Mouse (Mus musculus): ENCODE data around the gene Alcam. TPM values are rescaled to one million over a fixed set of nuclear protein-coding genes. Genes with fewer than 3 reads are reported as not detected.

Gene Alcam
- polyA plus RNA-seq, 1 experiment from 2014 or later = 35.2 TPM

GRCm38 (mm10) chr16:52307016-52307415, 146.9 kb downstream of the Alcam start:
- no peak for ATAC-seq
- Histone ChIP-seq H3K36me3 (ENCODE audit: control insufficient read depth, insufficient read depth, low read length) (no peaks in the 10 kb centered on the region), H3K9me3 (replicated peaks; ENCODE audit: control insufficient read depth, low read length, poor library complexity, severe bottlenecking) (no peaks in the 10 kb centered on the region), H3K4me3 (ENCODE audit: low read depth, low read length) (no peak overlapping the region), H3K9ac (ENCODE audit: low read depth, low read length) (no peak overlapping the region), H3K4me1 (ENCODE audit: control insufficient read depth, insufficient read depth, low read length) (no peaks in the 10 kb centered on the region), H3K27me3 (ENCODE audit: control insufficient read depth, insufficient read depth, low read depth, low read length) (no peaks in the 10 kb centered on the region), H3K4me2 (ENCODE audit: low read length) (no peak overlapping the region), H3K27ac (ENCODE audit: low read length) (no peak overlapping the region)
- WGBS = 72% methylated on average over 2 of the region's 2 CpGs

- Histone ChIP-seq H3K4me1 (ENCODE audit: control insufficient read depth, insufficient read depth, low read length) (no peaks in the 10 kb centered on the region), H3K4me2 (ENCODE audit: low read length) (no peak overlapping the region), H3K9ac (ENCODE audit: low read depth, low read length) (no peak overlapping the region), H3K4me3 (ENCODE audit: low read depth, low read length) (no peak overlapping the region), H3K27ac (ENCODE audit: low read length) (no peak overlapping the region), H3K27me3 (ENCODE audit: control insufficient read depth, insufficient read depth, low read depth, low read length) (no peaks in the 10 kb centered on the region), H3K36me3 (ENCODE audit: control insufficient read depth, insufficient read depth, low read length) (no peaks in the 10 kb centered on the region), H3K9me3 (replicated peaks; ENCODE audit: control insufficient read depth, low read length, poor library complexity, severe bottlenecking) (no peaks in the 10 kb centered on the region)
- ATAC-seq = no peak
- WGBS = 68% methylated on average over 4 of the region's 4 CpGs
Measured at GRCm38 (mm10) chr16:52303532-52303902, 150.4 kb downstream of the Alcam start.

DNA sequence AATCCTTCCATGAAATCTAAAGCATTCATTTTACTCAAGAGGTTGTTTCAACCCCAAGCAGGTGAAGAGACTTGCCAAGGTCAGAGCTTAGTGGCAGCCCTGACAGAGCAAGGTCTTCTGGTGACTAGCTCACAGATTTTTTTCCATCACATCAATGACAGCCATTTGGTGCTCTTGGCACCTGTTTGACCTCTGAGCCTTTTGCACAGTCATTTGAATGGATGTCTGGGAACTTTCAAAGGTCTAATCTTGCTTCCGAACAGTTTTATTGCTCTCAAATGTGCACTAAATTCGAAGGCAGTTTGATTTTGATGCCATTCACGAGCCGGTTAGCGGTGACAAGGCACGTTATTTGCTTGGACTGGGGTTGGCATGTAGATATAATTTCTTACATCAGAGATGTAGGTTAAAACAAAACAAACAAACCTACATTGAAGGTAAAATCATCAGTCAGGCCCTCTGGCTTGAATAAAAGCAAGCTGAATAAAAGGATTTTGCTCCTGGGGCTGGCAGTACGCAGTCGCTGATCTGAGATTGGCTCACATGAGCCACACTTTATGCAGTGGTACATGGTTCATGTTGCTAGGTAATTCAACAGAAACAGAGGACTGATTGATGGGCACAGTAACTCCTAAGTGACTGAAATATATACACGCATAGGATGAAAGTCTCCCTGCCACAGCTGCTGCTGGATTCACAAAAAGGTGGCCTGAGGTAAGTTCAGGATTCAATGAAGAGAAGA, 150.9 kb downstream of the Alcam start:
- no peaks in the 10 kb centered on the region for H3K36me3 ChIP-seq (ENCODE audit: control insufficient read depth, insufficient read depth, low read length)
- no peak overlapping the region for H3K27ac ChIP-seq (ENCODE audit: low read length)
- WGBS = 76% methylated on average over 9 of the region's 9 CpGs

DNA sequence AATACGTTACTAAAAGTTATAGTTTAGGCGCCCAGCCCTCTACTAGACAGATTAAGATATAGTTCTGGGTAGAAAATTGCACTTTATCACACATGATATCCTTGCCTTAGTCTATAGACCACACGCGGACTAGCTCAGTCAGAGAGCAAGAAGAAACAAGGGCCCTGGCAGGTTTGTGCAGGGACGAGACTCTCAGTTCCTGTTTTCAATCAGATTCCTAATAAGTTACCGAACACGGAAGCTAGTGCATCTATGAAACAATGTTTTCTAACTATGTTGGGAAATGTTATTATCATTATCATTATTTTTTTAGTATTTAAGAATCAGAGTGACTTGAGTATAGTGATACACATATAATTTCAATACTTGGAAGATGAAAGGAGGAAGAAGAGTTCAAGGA, 152.1 kb downstream of the Alcam start:
- no peak overlapping the region for H3K4me2 ChIP-seq (ENCODE audit: low read length)
- no peaks in the 10 kb centered on the region for H3K27me3 ChIP-seq (ENCODE audit: control insufficient read depth, insufficient read depth, low read depth, low read length)
- no peaks in the 10 kb centered on the region for H3K9me3 ChIP-seq (replicated peaks; ENCODE audit: control insufficient read depth, low read length, poor library complexity, severe bottlenecking)
- no peak overlapping the region for H3K27ac ChIP-seq (ENCODE audit: low read length)
- no peaks in the 10 kb centered on the region for H3K4me1 ChIP-seq (ENCODE audit: control insufficient read depth, insufficient read depth, low read length)
- H3K36me3 ChIP-seq (ENCODE audit: control insufficient read depth, insufficient read depth, low read length) = no peaks in the 10 kb centered on the region
- H3K4me3 ChIP-seq (ENCODE audit: low read depth, low read length) = no peak overlapping the region
- no peak for ATAC-seq
- H3K9ac ChIP-seq (ENCODE audit: low read depth, low read length) = no peak overlapping the region
- WGBS = 93% methylated on average over 7 of the region's 7 CpGs

More for the DNA sequence above, 150.9 kb downstream of the Alcam start:
- H3K9me3 ChIP-seq (replicated peaks; ENCODE audit: control insufficient read depth, low read length, poor library complexity, severe bottlenecking) = no peaks in the 10 kb centered on the region
- H3K9ac ChIP-seq (ENCODE audit: low read depth, low read length) = no peak overlapping the region
- H3K27me3 ChIP-seq (ENCODE audit: control insufficient read depth, insufficient read depth, low read depth, low read length) = no peaks in the 10 kb centered on the region
- no peak overlapping the region for H3K4me2 ChIP-seq (ENCODE audit: low read length)
- no peak overlapping the region for H3K4me3 ChIP-seq (ENCODE audit: low read depth, low read length)
- 0 out of 2 replicates have a peak, but pooled peaks have one; percentile 62 for ATAC-seq
- H3K4me1 ChIP-seq (ENCODE audit: control insufficient read depth, insufficient read depth, low read length) = no peaks in the 10 kb centered on the region

DNA sequence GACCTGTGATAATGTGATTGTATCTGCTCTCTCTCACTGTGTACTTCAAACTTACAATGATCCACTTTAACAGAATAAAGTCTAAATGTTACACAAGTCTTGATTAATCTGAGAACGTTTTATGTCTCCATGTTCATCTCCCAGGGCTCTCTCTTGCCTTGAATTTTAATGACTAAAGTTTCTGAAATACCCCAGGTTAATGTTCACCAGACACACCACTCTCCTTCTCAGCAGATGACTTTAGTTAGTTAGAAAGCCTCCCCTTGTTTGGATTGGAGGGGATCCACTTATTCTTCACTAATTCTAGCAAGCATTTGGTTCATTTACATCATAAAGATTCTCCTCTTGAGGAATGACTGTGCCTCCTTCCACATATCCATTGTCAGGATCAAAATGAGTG, 157.5 kb downstream of the Alcam start:
- no peak for ATAC-seq
- H3K4me1 ChIP-seq (ENCODE audit: control insufficient read depth, insufficient read depth, low read length) = no peaks in the 10 kb centered on the region
- no peaks in the 10 kb centered on the region for H3K27me3 ChIP-seq (ENCODE audit: control insufficient read depth, insufficient read depth, low read depth, low read length)
- H3K27ac ChIP-seq (ENCODE audit: low read length) = no peak overlapping the region
- H3K9me3 ChIP-seq (replicated peaks; ENCODE audit: control insufficient read depth, low read length, poor library complexity, severe bottlenecking) = no peaks in the 10 kb centered on the region
- WGBS = 36% methylated on average over 1 of the region's 1 CpGs
- H3K9ac ChIP-seq (ENCODE audit: low read depth, low read length) = no peak overlapping the region
- H3K4me2 ChIP-seq (ENCODE audit: low read length) = no peak overlapping the region
- peaks cover 5% of the 10 kb centered on the region; the same call in 1 of the 2 replicates for H3K36me3 ChIP-seq (ENCODE audit: control insufficient read depth, insufficient read depth, low read length)
- H3K4me3 ChIP-seq (ENCODE audit: low read depth, low read length) = no peak overlapping the region

DNA sequence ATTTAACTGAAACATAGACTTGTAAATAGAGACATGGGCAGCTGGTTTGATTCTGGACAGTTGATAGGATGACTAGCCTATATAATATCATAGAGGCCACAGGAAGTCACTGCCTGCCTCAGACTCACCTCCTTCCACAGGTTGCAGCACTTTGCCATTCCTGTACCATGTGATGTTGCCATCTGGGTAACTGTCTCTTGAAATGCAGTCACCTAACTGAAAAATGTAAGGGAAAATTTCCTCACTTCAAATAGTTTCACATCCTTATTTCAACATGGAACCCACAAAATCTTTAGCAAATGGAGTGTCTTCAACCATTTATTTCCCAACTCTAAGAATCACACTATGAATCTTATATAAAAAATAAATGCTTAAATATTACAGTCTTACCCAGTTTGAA, 158.3 kb downstream of the Alcam start:
- H3K9ac ChIP-seq (ENCODE audit: low read depth, low read length) = no peak overlapping the region
- H3K4me3 ChIP-seq (ENCODE audit: low read depth, low read length) = no peak overlapping the region
- peaks cover 5% of the 10 kb centered on the region; the same call in 1 of the 2 replicates for H3K36me3 ChIP-seq (ENCODE audit: control insufficient read depth, insufficient read depth, low read length)
- ATAC-seq = no peak
- H3K9me3 ChIP-seq (replicated peaks; ENCODE audit: control insufficient read depth, low read length, poor library complexity, severe bottlenecking) = no peaks in the 10 kb centered on the region
- H3K27ac ChIP-seq (ENCODE audit: low read length) = no peak overlapping the region
- no peaks in the 10 kb centered on the region for H3K4me1 ChIP-seq (ENCODE audit: control insufficient read depth, insufficient read depth, low read length)
- no peaks in the 10 kb centered on the region for H3K27me3 ChIP-seq (ENCODE audit: control insufficient read depth, insufficient read depth, low read depth, low read length)
- H3K4me2 ChIP-seq (ENCODE audit: low read length) = no peak overlapping the region

GRCm38 (mm10) chr16:52292440-52293048, 161.3 kb downstream of the Alcam start:
- ATAC-seq = no peak
- Histone ChIP-seq H3K9me3 (replicated peaks; ENCODE audit: control insufficient read depth, low read length, poor library complexity, severe bottlenecking) (no peaks in the 10 kb centered on the region), H3K36me3 (ENCODE audit: control insufficient read depth, insufficient read depth, low read length) (peaks cover 5% of the 10 kb centered on the region; the same call in 1 of the 2 replicates), H3K4me3 (ENCODE audit: low read depth, low read length) (no peak overlapping the region), H3K9ac (ENCODE audit: low read depth, low read length) (no peak overlapping the region), H3K27ac (ENCODE audit: low read length) (no peak overlapping the region), H3K4me1 (ENCODE audit: control insufficient read depth, insufficient read depth, low read length) (no peaks in the 10 kb centered on the region), H3K4me2 (ENCODE audit: low read length) (no peak overlapping the region), H3K27me3 (ENCODE audit: control insufficient read depth, insufficient read depth, low read depth, low read length) (no peaks in the 10 kb centered on the region)
- WGBS = 78% methylated on average over 3 of the region's 3 CpGs

DNA sequence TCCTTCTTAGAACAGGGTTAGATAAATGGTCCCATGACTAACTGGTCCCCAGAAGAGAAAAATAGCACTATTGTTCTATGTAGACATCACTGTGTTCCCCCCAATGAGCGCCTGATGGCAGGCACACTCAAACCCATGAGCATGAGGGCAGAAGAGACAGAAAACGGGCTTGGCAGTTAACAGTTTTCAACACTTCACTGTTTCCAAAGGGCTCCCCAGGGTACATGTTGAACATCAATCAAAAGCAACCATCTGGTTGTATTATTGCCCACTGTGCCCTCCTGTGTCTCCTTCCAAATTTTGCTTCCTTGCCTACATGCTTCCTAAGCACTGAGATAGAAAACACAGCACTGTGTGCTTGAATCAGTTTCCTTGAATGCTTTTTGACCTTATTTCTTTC, 173.7 kb downstream of the Alcam start:
- no peak overlapping the region for H3K27ac ChIP-seq (ENCODE audit: low read length)
- ATAC-seq = no peak
- WGBS = 78% methylated on average over 2 of the region's 2 CpGs
- H3K4me1 ChIP-seq (ENCODE audit: control insufficient read depth, insufficient read depth, low read length) = no peaks in the 10 kb centered on the region
- H3K36me3 ChIP-seq (ENCODE audit: control insufficient read depth, insufficient read depth, low read length) = no peaks in the 10 kb centered on the region
- no peak overlapping the region for H3K9ac ChIP-seq (ENCODE audit: low read depth, low read length)
- H3K9me3 ChIP-seq (replicated peaks; ENCODE audit: control insufficient read depth, low read length, poor library complexity, severe bottlenecking) = no peaks in the 10 kb centered on the region
- H3K4me3 ChIP-seq (ENCODE audit: low read depth, low read length) = no peak overlapping the region
- no peaks in the 10 kb centered on the region for H3K27me3 ChIP-seq (ENCODE audit: control insufficient read depth, insufficient read depth, low read depth, low read length)
- no peak overlapping the region for H3K4me2 ChIP-seq (ENCODE audit: low read length)

GRCm38 (mm10) chr16:52265066-52265465, 188.8 kb downstream of the Alcam start:
- no peak overlapping the region for H3K9ac ChIP-seq (ENCODE audit: low read depth, low read length)
- H3K4me2 ChIP-seq (ENCODE audit: low read length) = no peak overlapping the region
- H3K27me3 ChIP-seq (ENCODE audit: control insufficient read depth, insufficient read depth, low read depth, low read length) = no peaks in the 10 kb centered on the region
- peaks cover 3% of the 10 kb centered on the region; the same call in 1 of the 2 replicates for H3K36me3 ChIP-seq (ENCODE audit: control insufficient read depth, insufficient read depth, low read length)
- 90% methylated on average over 4 of the region's 4 CpGs for WGBS
- H3K9me3 ChIP-seq (replicated peaks; ENCODE audit: control insufficient read depth, low read length, poor library complexity, severe bottlenecking) = no peaks in the 10 kb centered on the region
- no peak overlapping the region for H3K4me3 ChIP-seq (ENCODE audit: low read depth, low read length)
- no peaks in the 10 kb centered on the region for H3K4me1 ChIP-seq (ENCODE audit: control insufficient read depth, insufficient read depth, low read length)
- H3K27ac ChIP-seq (ENCODE audit: low read length) = no peak overlapping the region
- no peak for ATAC-seq
